Mouse (Mus musculus): ENCODE data around the gene Pip5k1b. TPM values are rescaled to one million over a fixed set of nuclear protein-coding genes. Genes with fewer than 3 reads are reported as not detected.
A peak's percentile ranks its signal among the peaks of the same experiment; 100 is the strongest.

Gene Pip5k1b
- polyA plus RNA-seq (2015; fragmentation: Nextera tagmentation; extraction: Ambion mirVana), result 1.8 and 2.2 TPM in 2 replicates

DNA sequence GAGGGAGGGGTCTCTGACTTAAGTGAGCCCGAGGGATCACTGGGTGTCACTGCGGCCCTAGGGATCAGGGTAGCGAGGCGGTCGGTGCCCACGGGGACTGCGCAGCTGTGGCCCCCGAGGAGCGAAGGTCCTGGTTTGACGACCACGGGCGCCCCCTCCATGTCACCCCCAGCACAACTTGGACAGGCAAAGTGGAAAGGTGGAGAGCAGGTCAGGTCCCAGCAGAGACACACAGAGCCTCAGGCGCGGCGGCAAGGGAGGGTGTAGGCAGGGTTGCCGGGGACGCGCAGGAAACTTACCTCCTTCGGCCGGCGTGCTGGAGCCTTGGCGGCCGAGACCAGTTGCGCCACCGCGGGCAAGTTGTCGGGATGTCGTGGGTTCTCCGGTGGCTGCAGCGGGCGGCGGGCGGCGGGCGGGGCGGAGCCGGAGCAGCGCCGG is at the start of gene Pip5k1b:
TSS of gene Pip5k1b (minus strand) at position 407 of the 438 bp plus-strand sequence.
- H3K27ac ChIP-seq (ENCODE audit: low read length), result no peak within 1 kb of the TSS
- H3K4me3 ChIP-seq (replicated peaks; ENCODE audit: low read length), result peak within 1 kb of the TSS; percentile 85
- H3K4me2 ChIP-seq (ENCODE audit: low read length), result peak within 1 kb of the TSS; percentile 84
- H3K9me3 ChIP-seq (ENCODE audit: control insufficient read depth, low read length), result no peaks in the 10 kb centered on the region
- WGBS, result under 1% methylated on average over 28 of the region's 39 CpGs
- no peaks in the 10 kb centered on the region for H3K36me3 ChIP-seq (ENCODE audit: control insufficient read depth, insufficient read depth)
- peak within 1 kb of the TSS; percentile 84 for H3K9ac ChIP-seq (replicated peaks; ENCODE audit: low read depth, low read length)
- peaks cover 20% of the 10 kb centered on the region for H3K4me1 ChIP-seq (replicated peaks; ENCODE audit: control insufficient read depth, insufficient read depth, low read length)
- peaks cover 10% of the 10 kb centered on the region; the same call in 1 of the 2 replicates for H3K27me3 ChIP-seq (replicated peaks; ENCODE audit: control insufficient read depth, insufficient read depth, low read length)
- ATAC-seq, result peak; percentile 59

DNA sequence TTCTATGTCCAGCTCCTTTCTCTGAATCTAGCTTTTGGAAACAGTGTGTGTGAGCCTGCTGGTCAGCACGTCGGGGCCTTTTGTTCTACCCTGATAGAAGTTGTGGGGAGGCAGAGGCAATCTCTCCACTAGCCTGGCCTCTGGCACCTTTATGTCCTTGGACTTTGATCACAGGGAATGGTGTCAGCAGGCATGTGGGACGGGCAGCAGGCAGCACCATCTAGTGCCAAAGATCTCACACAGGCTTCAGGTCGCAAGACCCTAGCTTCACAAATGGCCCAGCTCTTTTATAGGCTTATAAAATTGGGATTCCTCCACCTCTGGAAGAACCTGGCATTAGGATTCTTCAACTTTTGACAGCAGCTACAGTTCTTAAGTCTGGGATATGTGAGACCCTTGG is 48.4 kb upstream of the Pip5k1b start:
- no peaks in the 10 kb centered on the region for H3K9me3 ChIP-seq (ENCODE audit: control insufficient read depth, low read length)
- WGBS, result 88% methylated on average over 4 of the region's 4 CpGs
- no peak overlapping the region for H3K4me3 ChIP-seq (replicated peaks; ENCODE audit: low read length)
- no peaks in the 10 kb centered on the region for H3K4me1 ChIP-seq (replicated peaks; ENCODE audit: control insufficient read depth, insufficient read depth, low read length)
- H3K36me3 ChIP-seq (ENCODE audit: control insufficient read depth, insufficient read depth), result no peaks in the 10 kb centered on the region
- H3K27me3 ChIP-seq (replicated peaks; ENCODE audit: control insufficient read depth, insufficient read depth, low read length), result no peaks in the 10 kb centered on the region
- no peak for ATAC-seq
- no peak overlapping the region for H3K9ac ChIP-seq (replicated peaks; ENCODE audit: low read depth, low read length)
- H3K27ac ChIP-seq (ENCODE audit: low read length), result no peak overlapping the region
- H3K4me2 ChIP-seq (ENCODE audit: low read length), result no peak overlapping the region

DNA sequence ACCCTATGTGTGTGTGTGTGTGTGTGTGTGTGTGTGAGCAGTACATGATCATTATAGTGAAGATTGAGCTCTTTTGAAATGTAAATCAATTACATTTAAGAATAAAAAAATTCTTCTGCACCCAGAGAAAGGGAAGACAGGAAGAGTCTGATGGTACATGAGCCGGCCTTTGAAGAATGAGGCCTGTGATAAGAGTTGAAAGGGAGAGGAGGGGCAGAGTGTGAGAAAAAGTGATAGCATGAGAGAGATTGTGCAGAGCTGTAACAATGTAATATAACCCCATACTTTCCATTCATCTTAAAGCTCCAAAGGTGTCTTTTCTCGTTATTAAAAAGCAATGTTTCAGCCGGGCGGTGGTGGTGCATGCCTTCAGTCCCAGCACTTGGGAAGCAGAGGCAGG is 47.8 kb upstream of the Pip5k1b start:
- H3K4me3 ChIP-seq (replicated peaks; ENCODE audit: low read length), result no peak overlapping the region
- H3K9me3 ChIP-seq (ENCODE audit: control insufficient read depth, low read length), result no peaks in the 10 kb centered on the region
- H3K27me3 ChIP-seq (replicated peaks; ENCODE audit: control insufficient read depth, insufficient read depth, low read length), result no peaks in the 10 kb centered on the region
- H3K9ac ChIP-seq (replicated peaks; ENCODE audit: low read depth, low read length), result no peak overlapping the region
- H3K27ac ChIP-seq (ENCODE audit: low read length), result no peak overlapping the region
- WGBS, result 81% methylated on average over 4 of the region's 4 CpGs
- no peaks in the 10 kb centered on the region for H3K4me1 ChIP-seq (replicated peaks; ENCODE audit: control insufficient read depth, insufficient read depth, low read length)
- no peak for ATAC-seq
- H3K4me2 ChIP-seq (ENCODE audit: low read length), result no peak overlapping the region
- no peaks in the 10 kb centered on the region for H3K36me3 ChIP-seq (ENCODE audit: control insufficient read depth, insufficient read depth)

DNA sequence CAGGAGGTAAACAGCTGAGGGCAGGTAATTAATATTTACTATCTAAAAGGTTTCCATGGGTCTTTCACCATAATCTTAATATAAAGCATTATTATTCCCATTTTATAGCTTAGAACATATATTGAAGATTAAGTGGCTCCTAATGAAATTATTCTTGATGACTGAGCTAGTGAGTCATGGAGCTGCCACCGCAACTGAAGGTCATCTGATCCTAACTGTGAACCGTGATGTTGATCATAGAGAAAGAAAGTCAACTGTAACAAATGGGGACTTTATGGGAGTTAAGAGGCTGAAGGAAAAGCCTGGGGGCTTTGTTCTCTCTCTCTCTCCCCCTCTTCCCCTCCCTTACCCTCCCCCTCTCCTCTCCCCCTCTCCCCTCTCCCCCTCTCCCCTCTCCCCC is 31.1 kb upstream of the Pip5k1b start:
- Histone ChIP-seq H3K27me3 (replicated peaks; ENCODE audit: control insufficient read depth, insufficient read depth, low read length) (no peaks in the 10 kb centered on the region), H3K4me3 (replicated peaks; ENCODE audit: low read length) (no peak overlapping the region), H3K27ac (ENCODE audit: low read length) (no peak overlapping the region), H3K9me3 (ENCODE audit: control insufficient read depth, low read length) (no peaks in the 10 kb centered on the region), H3K4me1 (replicated peaks; ENCODE audit: control insufficient read depth, insufficient read depth, low read length) (no peaks in the 10 kb centered on the region), H3K36me3 (ENCODE audit: control insufficient read depth, insufficient read depth) (no peaks in the 10 kb centered on the region), H3K9ac (replicated peaks; ENCODE audit: low read depth, low read length) (no peak overlapping the region), H3K4me2 (ENCODE audit: low read length) (no peak overlapping the region)
- WGBS, result 71% methylated on average over 2 of the region's 2 CpGs
- ATAC-seq, result no peak

DNA sequence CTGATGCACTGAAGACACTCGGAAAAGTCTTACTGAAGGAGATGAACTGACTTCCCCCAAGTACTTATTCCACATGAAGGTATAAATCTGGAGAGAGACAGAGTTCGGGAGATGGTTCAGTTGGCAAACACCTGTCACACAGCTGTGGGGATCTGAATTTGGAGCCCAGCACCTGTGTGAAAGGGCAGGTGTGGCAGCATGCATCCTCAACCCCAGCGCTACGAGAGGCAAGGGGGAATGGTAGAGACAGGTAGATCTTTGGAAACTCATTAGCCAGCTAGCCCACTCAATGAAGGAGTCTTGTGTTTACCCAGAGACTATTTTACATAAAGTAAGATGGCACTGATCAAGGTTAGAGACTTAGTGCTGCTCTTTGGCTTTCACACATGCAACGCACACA is 29.5 kb upstream of the Pip5k1b start:
- no peak overlapping the region for H3K4me3 ChIP-seq (replicated peaks; ENCODE audit: low read length)
- no peaks in the 10 kb centered on the region for H3K9me3 ChIP-seq (ENCODE audit: control insufficient read depth, low read length)
- no peaks in the 10 kb centered on the region for H3K4me1 ChIP-seq (replicated peaks; ENCODE audit: control insufficient read depth, insufficient read depth, low read length)
- no peak overlapping the region for H3K9ac ChIP-seq (replicated peaks; ENCODE audit: low read depth, low read length)
- H3K36me3 ChIP-seq (ENCODE audit: control insufficient read depth, insufficient read depth), result no peaks in the 10 kb centered on the region
- no peak overlapping the region for H3K4me2 ChIP-seq (ENCODE audit: low read length)
- no peak overlapping the region for H3K27ac ChIP-seq (ENCODE audit: low read length)
- H3K27me3 ChIP-seq (replicated peaks; ENCODE audit: control insufficient read depth, insufficient read depth, low read length), result no peaks in the 10 kb centered on the region
- no peak for ATAC-seq
- 94% methylated on average over 5 of the region's 5 CpGs for WGBS

DNA sequence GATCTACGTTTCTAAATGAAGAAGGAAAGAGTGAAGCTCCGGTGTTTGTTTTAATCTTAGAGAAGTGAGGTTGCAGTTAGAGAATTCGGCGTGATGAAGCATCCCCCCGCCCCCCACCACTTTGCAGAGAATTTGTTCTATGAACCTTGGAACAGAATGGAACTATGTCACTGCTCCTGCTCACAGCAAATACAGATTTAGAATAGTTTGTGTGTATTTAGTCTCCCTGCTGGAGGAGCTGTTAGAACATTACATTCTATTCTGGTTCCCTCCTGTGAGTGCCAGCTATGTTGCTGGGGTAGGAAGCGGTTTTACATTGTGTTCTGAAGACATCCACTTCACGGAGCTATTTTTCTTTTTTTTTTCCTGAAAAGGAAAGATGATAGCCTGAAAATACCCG is 28.3 kb upstream of the Pip5k1b start:
- H3K36me3 ChIP-seq (ENCODE audit: control insufficient read depth, insufficient read depth), result no peaks in the 10 kb centered on the region
- 77% methylated on average over 8 of the region's 8 CpGs for WGBS
- H3K4me1 ChIP-seq (replicated peaks; ENCODE audit: control insufficient read depth, insufficient read depth, low read length), result no peaks in the 10 kb centered on the region
- ATAC-seq, result no peak
- H3K27ac ChIP-seq (ENCODE audit: low read length), result no peak overlapping the region
- H3K27me3 ChIP-seq (replicated peaks; ENCODE audit: control insufficient read depth, insufficient read depth, low read length), result no peaks in the 10 kb centered on the region
- H3K9me3 ChIP-seq (ENCODE audit: control insufficient read depth, low read length), result no peaks in the 10 kb centered on the region
- H3K9ac ChIP-seq (replicated peaks; ENCODE audit: low read depth, low read length), result no peak overlapping the region
- H3K4me2 ChIP-seq (ENCODE audit: low read length), result no peak overlapping the region
- H3K4me3 ChIP-seq (replicated peaks; ENCODE audit: low read length), result no peak overlapping the region

DNA sequence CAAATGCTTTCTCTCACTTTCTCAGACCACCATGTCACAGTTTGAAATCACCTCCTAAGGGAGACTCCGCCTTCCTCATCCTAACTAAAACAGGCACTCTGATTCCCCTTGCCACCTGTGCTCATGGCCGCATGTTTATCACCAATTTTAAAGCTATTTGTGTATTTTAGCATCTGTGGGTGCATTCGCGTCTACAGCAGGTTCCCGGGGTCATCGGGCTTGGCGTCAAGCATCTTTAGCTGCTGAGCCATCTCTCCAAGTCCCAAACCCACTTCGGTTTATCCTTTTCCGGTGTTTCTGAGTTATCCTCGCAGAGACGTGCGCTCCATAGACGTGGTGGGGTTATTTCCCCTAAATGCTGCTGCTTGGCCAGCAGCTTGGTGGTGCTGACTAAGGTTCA is 20.5 kb upstream of the Pip5k1b start:
- no peak overlapping the region for H3K4me3 ChIP-seq (replicated peaks; ENCODE audit: low read length)
- H3K4me1 ChIP-seq (replicated peaks; ENCODE audit: control insufficient read depth, insufficient read depth, low read length), result no peaks in the 10 kb centered on the region
- ATAC-seq, result no peak
- no peaks in the 10 kb centered on the region for H3K36me3 ChIP-seq (ENCODE audit: control insufficient read depth, insufficient read depth)
- no peaks in the 10 kb centered on the region for H3K9me3 ChIP-seq (ENCODE audit: control insufficient read depth, low read length)
- H3K9ac ChIP-seq (replicated peaks; ENCODE audit: low read depth, low read length), result no peak overlapping the region
- 95% methylated on average over 13 of the region's 13 CpGs for WGBS
- H3K27me3 ChIP-seq (replicated peaks; ENCODE audit: control insufficient read depth, insufficient read depth, low read length), result no peaks in the 10 kb centered on the region
- H3K4me2 ChIP-seq (ENCODE audit: low read length), result no peak overlapping the region
- no peak overlapping the region for H3K27ac ChIP-seq (ENCODE audit: low read length)

DNA sequence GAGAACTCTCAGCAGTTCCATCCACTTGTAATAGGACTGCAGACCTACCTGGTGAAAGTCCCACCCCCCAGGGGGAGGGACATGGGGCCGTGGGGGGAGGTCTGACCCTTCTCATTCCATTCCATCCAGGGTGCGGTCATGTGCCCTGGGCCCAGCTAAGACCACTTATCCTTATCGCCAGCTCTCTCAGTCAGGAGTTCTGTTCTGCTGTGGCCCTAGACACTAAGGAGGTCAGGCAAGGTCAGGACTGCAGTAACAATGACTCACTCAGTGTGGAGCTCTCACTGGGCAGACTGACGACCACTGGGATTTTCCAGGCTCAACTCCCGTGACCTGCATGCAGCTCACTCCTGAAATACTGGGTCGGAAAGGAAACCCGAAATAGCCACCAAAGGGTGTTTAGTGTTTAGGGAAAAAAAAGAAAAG is 16.1 kb upstream of the Pip5k1b start:
- Histone ChIP-seq H3K27me3 (replicated peaks; ENCODE audit: control insufficient read depth, insufficient read depth, low read length) (no peaks in the 10 kb centered on the region), H3K4me3 (replicated peaks; ENCODE audit: low read length) (no peak overlapping the region), H3K36me3 (ENCODE audit: control insufficient read depth, insufficient read depth) (no peaks in the 10 kb centered on the region), H3K27ac (ENCODE audit: low read length) (no peak overlapping the region), H3K9me3 (ENCODE audit: control insufficient read depth, low read length) (no peaks in the 10 kb centered on the region), H3K4me1 (replicated peaks; ENCODE audit: control insufficient read depth, insufficient read depth, low read length) (no peaks in the 10 kb centered on the region), H3K4me2 (ENCODE audit: low read length) (no peak overlapping the region), H3K9ac (replicated peaks; ENCODE audit: low read depth, low read length) (no peak overlapping the region)
- 43% methylated on average over 7 of the region's 7 CpGs for WGBS
- ATAC-seq, result no peak

DNA sequence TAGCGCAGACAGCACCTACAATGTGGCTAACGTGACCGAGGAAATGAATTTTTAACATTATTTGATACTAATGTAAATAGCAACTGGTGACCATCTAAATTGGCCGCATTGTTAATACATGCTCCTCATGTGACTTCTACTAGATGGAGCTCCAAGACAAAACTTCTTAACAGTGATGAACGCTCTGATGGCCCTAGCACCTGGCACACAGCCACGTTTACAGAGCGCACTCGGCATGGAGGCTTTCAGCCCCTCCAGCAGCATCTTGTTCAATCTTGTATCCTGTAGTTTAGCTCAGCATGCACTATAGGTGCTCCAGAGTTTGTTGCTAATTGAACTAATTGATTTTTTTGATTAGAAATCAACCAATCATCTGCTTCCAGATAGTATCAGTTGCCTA is 15.3 kb upstream of the Pip5k1b start:
- no peaks in the 10 kb centered on the region for H3K9me3 ChIP-seq (ENCODE audit: control insufficient read depth, low read length)
- H3K27me3 ChIP-seq (replicated peaks; ENCODE audit: control insufficient read depth, insufficient read depth, low read length), result no peaks in the 10 kb centered on the region
- no peaks in the 10 kb centered on the region for H3K36me3 ChIP-seq (ENCODE audit: control insufficient read depth, insufficient read depth)
- H3K4me1 ChIP-seq (replicated peaks; ENCODE audit: control insufficient read depth, insufficient read depth, low read length), result no peaks in the 10 kb centered on the region
- no peak overlapping the region for H3K4me3 ChIP-seq (replicated peaks; ENCODE audit: low read length)
- 77% methylated on average over 8 of the region's 8 CpGs for WGBS
- H3K9ac ChIP-seq (replicated peaks; ENCODE audit: low read depth, low read length), result no peak overlapping the region
- no peak for ATAC-seq
- H3K4me2 ChIP-seq (ENCODE audit: low read length), result no peak overlapping the region
- no peak overlapping the region for H3K27ac ChIP-seq (ENCODE audit: low read length)

DNA sequence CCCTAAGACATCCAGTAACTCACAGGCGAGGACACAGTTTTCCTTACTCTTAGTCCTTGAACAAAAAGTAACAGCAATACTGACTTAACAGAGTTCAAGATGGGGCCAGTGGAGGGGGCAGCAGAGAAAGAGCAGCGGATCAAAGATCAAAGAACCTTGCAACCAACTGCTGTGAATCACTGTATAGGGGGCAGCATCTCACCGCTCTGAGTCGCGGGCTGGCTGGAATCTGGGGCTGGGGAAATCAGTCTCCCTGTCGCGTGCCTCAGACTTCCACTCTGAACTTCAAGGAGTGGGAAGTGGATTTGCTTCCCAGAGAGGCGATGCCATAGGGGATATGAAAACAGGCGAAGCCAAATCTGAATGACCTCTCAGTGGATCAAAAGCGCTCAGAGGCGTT is 1.8 kb upstream of the Pip5k1b start:
- no peak overlapping the region for H3K9ac ChIP-seq (replicated peaks; ENCODE audit: low read depth, low read length)
- peak overlapping the region; percentile 84; the same call in 1 of the 2 replicates for H3K4me2 ChIP-seq (ENCODE audit: low read length)
- no peak for ATAC-seq
- no peak overlapping the region for H3K27ac ChIP-seq (ENCODE audit: low read length)
- H3K36me3 ChIP-seq (ENCODE audit: control insufficient read depth, insufficient read depth), result no peaks in the 10 kb centered on the region
- WGBS, result 3% methylated on average over 11 of the region's 11 CpGs
- no peak overlapping the region for H3K4me3 ChIP-seq (replicated peaks; ENCODE audit: low read length)
- H3K27me3 ChIP-seq (replicated peaks; ENCODE audit: control insufficient read depth, insufficient read depth, low read length), result peaks cover 10% of the 10 kb centered on the region; the same call in 1 of the 2 replicates
- H3K9me3 ChIP-seq (ENCODE audit: control insufficient read depth, low read length), result no peaks in the 10 kb centered on the region
- H3K4me1 ChIP-seq (replicated peaks; ENCODE audit: control insufficient read depth, insufficient read depth, low read length), result peaks cover 20% of the 10 kb centered on the region

All from forebrain, embryonic 16.5 days (tissue).